21 mouse cellular contexts compared by ENCODE assay signal in genomic region chr6:119132111-119132735, GRCm38 (mm10). TPM values are rescaled to one million over a fixed set of nuclear protein-coding genes. Genes with fewer than 3 reads are reported as not detected.
DNase-seq lines count a peak whose midpoint lies in the region; ATAC-seq and TF ChIP-seq lines count a peak whose summit lies in the region.
"Had no signal": no experiment of that assay in that cellular context is flagged by ENCODE, and none has a peak within 500 bp of the region (broad histone marks: within the 10 kb centered on the region; RNA-seq: fewer than 3 reads in every experiment).

No protein-coding gene starts in this region.

- 69% methylated on average over 8 of the region's 8 CpGs for WGBS in forebrain, embryonic 14.5 days
- WGBS in forebrain, embryonic 13.5 days, result 71% methylated on average over 8 of the region's 8 CpGs
- 72% methylated on average over 8 of the region's 8 CpGs for WGBS in heart, embryonic 10.5 days
- 53% methylated on average over 8 of the region's 8 CpGs for WGBS in heart, embryonic 16.5 days

- no peak overlapping the region for H3K4me2 ChIP-seq in forebrain, embryonic 14.5 days (ENCODE audit: low read length)
- no peak overlapping the region for H3K4me2 ChIP-seq in forebrain, embryonic 13.5 days
- H3K4me2 ChIP-seq in heart, embryonic 16.5 days (ENCODE audit: low read depth, low read length), result no peak overlapping the region
- H3K4me2 ChIP-seq: embryonic facial prominence, embryonic 12.5 days; forebrain, embryonic 12.5 days; hindbrain, embryonic 12.5 days; kidney, embryonic 15.5 days had no signal

- DNase-seq in forebrain, embryonic 14.5 days (ENCODE audit: low spot score), result no peak
- peak; percentile 64 for DNase-seq in heart, embryonic 10.5 days (ENCODE audit: low spot score)
- DNase-seq in heart, postnatal 36 days, result no peak
- peak; percentile 30 for DNase-seq in brain, embryonic 14.5 days (ENCODE audit: low read depth)
- DNase-seq in thymus, postnatal 14 days, result no peak
- DNase-seq in left cerebral cortex, adult 2 months (ENCODE audit: extremely low spot score in 1 of 2, low spot score in 2 of 2), result no peak
- DNase-seq: adrenal gland, postnatal 10 days; B cell, adult 2 months; cerebellum, adult 11-12 months; cerebellum, adult 9-10 months; cerebellum, postnatal 25 days; gastrocnemius, postnatal 10 days; kidney, adult 18-20 months had no signal

- no peak for TF ChIP-seq CTCF in brain, embryonic 14.5 days (IDR thresholded peaks at IDR 0.05; ENCODE audit: borderline replicate concordance, extremely low read depth, insufficient read depth, insufficient read length)
- no peak for TF ChIP-seq CTCF in left cerebral cortex, adult 2 months (IDR thresholded peaks at IDR 0.05)

- no peak for ATAC-seq in forebrain, embryonic 14.5 days
- no peak for ATAC-seq in forebrain, embryonic 13.5 days
- 0 out of 2 replicates have a peak, but pooled peaks have one; percentile 34 for ATAC-seq in heart, embryonic 16.5 days (replicated peaks; ENCODE audit: extremely low read depth, insufficient read depth, low FRiP score)
- ATAC-seq: hindbrain, embryonic 16.5 days; inflammation-experienced regulatory T-cells, adult 6 months had no signal

- H3K4me1 ChIP-seq in forebrain, embryonic 14.5 days (ENCODE audit: control insufficient read depth, insufficient read depth, low read length), result no peaks in the 10 kb centered on the region
- peaks cover 8% of the 10 kb centered on the region for H3K4me1 ChIP-seq in forebrain, embryonic 13.5 days
- peaks cover 38% of the 10 kb centered on the region for H3K4me1 ChIP-seq in heart, embryonic 10.5 days
- peaks cover 50% of the 10 kb centered on the region for H3K4me1 ChIP-seq in heart, embryonic 16.5 days (ENCODE audit: control insufficient read depth, insufficient read depth, low read length)
- H3K4me1 ChIP-seq: embryonic facial prominence, embryonic 12.5 days; forebrain, embryonic 12.5 days; hindbrain, embryonic 12.5 days; kidney, embryonic 15.5 days had no signal

- no peak overlapping the region for H3K27ac ChIP-seq in forebrain, embryonic 14.5 days (ENCODE audit: low read depth, low read length)
- no peak overlapping the region; the same call in 1 of the 2 replicates for H3K27ac ChIP-seq in forebrain, embryonic 13.5 days
- H3K27ac ChIP-seq in heart, embryonic 10.5 days, result 0 out of 2 replicates have a peak overlapping the region, but pooled peaks have one; percentile 29
- peak overlapping the region; percentile 70 for H3K27ac ChIP-seq in heart, embryonic 16.5 days (ENCODE audit: low read length)
- no peak overlapping the region for H3K27ac ChIP-seq in left cerebral cortex, adult 2 months
- H3K27ac ChIP-seq: embryonic facial prominence, embryonic 12.5 days; forebrain, embryonic 12.5 days; hindbrain, embryonic 12.5 days; kidney, embryonic 15.5 days had no signal

- no peaks in the 10 kb centered on the region for H3K36me3 ChIP-seq in forebrain, embryonic 14.5 days (ENCODE audit: control insufficient read depth, insufficient read depth, low read length)
- no peaks in the 10 kb centered on the region for H3K36me3 ChIP-seq in forebrain, embryonic 13.5 days (ENCODE audit: poor library complexity, severe bottlenecking)
- 0 out of 2 replicates have a peak, but pooled peaks cover 4% of the 10 kb centered on the region for H3K36me3 ChIP-seq in heart, embryonic 10.5 days
- H3K36me3 ChIP-seq in heart, embryonic 16.5 days (ENCODE audit: control insufficient read depth, insufficient read depth), result no peaks in the 10 kb centered on the region
- H3K36me3 ChIP-seq: embryonic facial prominence, embryonic 12.5 days; forebrain, embryonic 12.5 days; hindbrain, embryonic 12.5 days; kidney, embryonic 15.5 days had no signal

- intact Hi-C loops in heart, postnatal 36 days (cut with DNase I), result no loop called here
- intact Hi-C loops in left cerebral cortex, adult 2 months (cut with DNase I), result loop anchor here (5.0 kb wide), 1 partner anchor 215 kb away; no protein-coding TSS in a partner anchor

- H3K9ac ChIP-seq in forebrain, embryonic 14.5 days (ENCODE audit: low read length), result peak overlapping the region; percentile 17; the same call in 1 of the 2 replicates
- H3K9ac ChIP-seq in forebrain, embryonic 13.5 days, result no peak overlapping the region
- no peak overlapping the region for H3K9ac ChIP-seq in heart, embryonic 16.5 days (ENCODE audit: low read length)
- H3K9ac ChIP-seq: embryonic facial prominence, embryonic 12.5 days; forebrain, embryonic 12.5 days; hindbrain, embryonic 12.5 days; kidney, embryonic 15.5 days had no signal

- no peaks in the 10 kb centered on the region for H3K9me3 ChIP-seq in forebrain, embryonic 14.5 days (replicated peaks; ENCODE audit: control insufficient read depth, low read length)
- no peaks in the 10 kb centered on the region for H3K9me3 ChIP-seq in forebrain, embryonic 13.5 days (replicated peaks)
- H3K9me3 ChIP-seq in heart, embryonic 10.5 days, result no peaks in the 10 kb centered on the region
- H3K9me3 ChIP-seq in heart, embryonic 16.5 days (replicated peaks; ENCODE audit: control insufficient read depth, low read length), result no peaks in the 10 kb centered on the region
- H3K9me3 ChIP-seq: embryonic facial prominence, embryonic 12.5 days; forebrain, embryonic 12.5 days; hindbrain, embryonic 12.5 days; kidney, embryonic 15.5 days had no signal

- H3K4me3 ChIP-seq in forebrain, embryonic 14.5 days (ENCODE audit: low read depth, low read length), result no peak overlapping the region
- no peak overlapping the region for H3K4me3 ChIP-seq in forebrain, embryonic 13.5 days
- no peak overlapping the region for H3K4me3 ChIP-seq in heart, embryonic 10.5 days
- no peak overlapping the region for H3K4me3 ChIP-seq in heart, embryonic 16.5 days (ENCODE audit: low read length)
- H3K4me3 ChIP-seq in left cerebral cortex, adult 2 months, result no peak overlapping the region
- H3K4me3 ChIP-seq: embryonic facial prominence, embryonic 12.5 days; forebrain, embryonic 12.5 days; hindbrain, embryonic 12.5 days; kidney, embryonic 15.5 days had no signal

- TF ChIP-seq POLR2A in brain, embryonic 14.5 days (IDR thresholded peaks at IDR 0.05; ENCODE audit: borderline replicate concordance, extremely low read depth, insufficient read depth, insufficient read length, poor library complexity, severe bottlenecking), result no peak

- H3K27me3 ChIP-seq in forebrain, embryonic 14.5 days (replicated peaks; ENCODE audit: control insufficient read depth, insufficient read depth, low read length), result no peaks in the 10 kb centered on the region
- H3K27me3 ChIP-seq in forebrain, embryonic 13.5 days, result no peaks in the 10 kb centered on the region
- H3K27me3 ChIP-seq in heart, embryonic 10.5 days (ENCODE audit: insufficient read depth, poor library complexity, severe bottlenecking), result no peaks in the 10 kb centered on the region
- H3K27me3 ChIP-seq in heart, embryonic 16.5 days (ENCODE audit: control insufficient read depth, insufficient read depth, low read length), result no peaks in the 10 kb centered on the region
- H3K27me3 ChIP-seq: embryonic facial prominence, embryonic 12.5 days; forebrain, embryonic 12.5 days; hindbrain, embryonic 12.5 days; kidney, embryonic 15.5 days had no signal

RNA-seq across cellular contexts. Expression of gene Dcp1b, which starts 42.8 kb away (rescaled TPM):
- 12.7 and 14.1 TPM in 2 replicates for polyA plus RNA-seq in forebrain, embryonic 14.5 days (2014; fragmentation: Nextera tagmentation; extraction: Ambion mirVana)
- 12.7 and 13.1 TPM in 2 replicates for polyA plus RNA-seq in forebrain, embryonic 13.5 days (2015; fragmentation: Nextera tagmentation; extraction: Ambion mirVana)
- 8.1 and 10.4 TPM in 2 replicates for polyA plus RNA-seq in heart, embryonic 10.5 days (2016; fragmentation: Nextera tagmentation; extraction: Ambion mirVana)
- 1 to 10 TPM; 2.8 to 3.2 TPM for total RNA-seq in heart, postnatal 36 days (2021)
- polyA plus RNA-seq in brain, embryonic 14.5 days (2012; rRNA removed), result 37.9 and 45.8 TPM in 2 replicates
- polyA plus RNA-seq in heart, embryonic 16.5 days (2015; fragmentation: Nextera tagmentation; extraction: Ambion mirVana), result 8.7 and 9.0 TPM in 2 replicates
- total RNA-seq in left cerebral cortex, adult 2 months (2021), result 10 to 100 TPM; 17.8 to 19.8 TPM

Comparison
In these comparisons a context has a peak if more than half of its experiments do, and no peak if none do; other contexts are left out.
1. DNase-seq: peak in heart, embryonic 10.5 days (single experiment) and brain, embryonic 14.5 days (single experiment); none in forebrain, embryonic 14.5 days (single experiment), heart, postnatal 36 days (0 of 2), thymus, postnatal 14 days (single experiment) and left cerebral cortex, adult 2 months (0 of 2).
2. H3K27ac ChIP-seq: peak in heart, embryonic 10.5 days (single experiment) and heart, embryonic 16.5 days (single experiment); none in forebrain, embryonic 14.5 days (single experiment), forebrain, embryonic 13.5 days (single experiment) and left cerebral cortex, adult 2 months (single experiment).